Mouse (Mus musculus) NIH3T3 (cell line): ENCODE results near the gene Ppp5c.
A peak's percentile ranks its signal among the peaks of the same experiment; 100 is the strongest.

Experiments used
- DNase-seq: peaks from one replicate; pipeline ENCODE4 v3.0.0-alpha.2; 2012; ENCODE audit warnings: low read depth

The Ppp5c gene

GRCm38 (mm10) chr7:17054325-17054989 is 26.7 kb upstream of the Ppp5c start:
- no peak for DNase-seq

- DNase-seq = peak; percentile 65
Observed at GRCm38 (mm10) chr7:17050933-17051594, 23.3 kb upstream of the Ppp5c start.

GRCm38 (mm10) chr7:17050491-17050890 is 22.8 kb upstream of the Ppp5c start:
- no peak for DNase-seq

GRCm38 (mm10) chr7:17048431-17049190 is 20.9 kb upstream of the Ppp5c start:
- no peak for DNase-seq

- no peak for DNase-seq
Observed at GRCm38 (mm10) chr7:17047041-17047682, 19.4 kb upstream of the Ppp5c start.

- no peak for DNase-seq
Observed at GRCm38 (mm10) chr7:17045743-17046142, 18.0 kb upstream of the Ppp5c start.

GRCm38 (mm10) chr7:17039373-17039772 is 11.6 kb upstream of the Ppp5c start:
- no peak for DNase-seq

- no peak for DNase-seq
Observed at GRCm38 (mm10) chr7:17038018-17038695, 10.4 kb upstream of the Ppp5c start.

- DNase-seq = no peak
Observed at GRCm38 (mm10) chr7:17030239-17030638, 2.5 kb upstream of the Ppp5c start.

- DNase-seq = no peak
Observed at GRCm38 (mm10) chr7:17028923-17029322, 1.2 kb upstream of the Ppp5c start.

GRCm38 (mm10) chr7:17026710-17027587 is 775 bp downstream of the Ppp5c start:
- DNase-seq = peak; percentile 89

GRCm38 (mm10) chr7:17025896-17026622 is 1.7 kb downstream of the Ppp5c start:
- DNase-seq = no peak

- DNase-seq = no peak
Observed at GRCm38 (mm10) chr7:17025505-17025894, 2.2 kb downstream of the Ppp5c start.

GRCm38 (mm10) chr7:17024814-17025504 is 2.8 kb downstream of the Ppp5c start:
- DNase-seq = no peak

GRCm38 (mm10) chr7:17024141-17024540 is 3.6 kb downstream of the Ppp5c start:
- DNase-seq = no peak

GRCm38 (mm10) chr7:17023701-17024100 is 4.0 kb downstream of the Ppp5c start:
- DNase-seq = no peak

GRCm38 (mm10) chr7:17022176-17022575 is 5.5 kb downstream of the Ppp5c start:
- no peak for DNase-seq

GRCm38 (mm10) chr7:17019426-17020166 is 8.1 kb downstream of the Ppp5c start:
- DNase-seq = no peak

- no peak for DNase-seq
Observed at GRCm38 (mm10) chr7:17017921-17018320, 9.8 kb downstream of the Ppp5c start.
